Mouse (Mus musculus) forelimb bud, embryonic 11.5 days (tissue): Measurements from ENCODE around the gene Tnfrsf9.
A peak's percentile ranks its signal among the peaks of the same experiment; 100 is the strongest.
"Not testable (repeated sequence)": the region's sequence is repeated elsewhere in the genome, so short reads cannot be mapped to it uniquely, and the experiment has no call there.

Experiments used
- DNase-seq: peaks from one replicate; pipeline ENCODE4 v3.0.0-alpha.2; 2012; ENCODE audit warnings: low read depth, low spot score

Tnfrsf9 gene

DNA sequence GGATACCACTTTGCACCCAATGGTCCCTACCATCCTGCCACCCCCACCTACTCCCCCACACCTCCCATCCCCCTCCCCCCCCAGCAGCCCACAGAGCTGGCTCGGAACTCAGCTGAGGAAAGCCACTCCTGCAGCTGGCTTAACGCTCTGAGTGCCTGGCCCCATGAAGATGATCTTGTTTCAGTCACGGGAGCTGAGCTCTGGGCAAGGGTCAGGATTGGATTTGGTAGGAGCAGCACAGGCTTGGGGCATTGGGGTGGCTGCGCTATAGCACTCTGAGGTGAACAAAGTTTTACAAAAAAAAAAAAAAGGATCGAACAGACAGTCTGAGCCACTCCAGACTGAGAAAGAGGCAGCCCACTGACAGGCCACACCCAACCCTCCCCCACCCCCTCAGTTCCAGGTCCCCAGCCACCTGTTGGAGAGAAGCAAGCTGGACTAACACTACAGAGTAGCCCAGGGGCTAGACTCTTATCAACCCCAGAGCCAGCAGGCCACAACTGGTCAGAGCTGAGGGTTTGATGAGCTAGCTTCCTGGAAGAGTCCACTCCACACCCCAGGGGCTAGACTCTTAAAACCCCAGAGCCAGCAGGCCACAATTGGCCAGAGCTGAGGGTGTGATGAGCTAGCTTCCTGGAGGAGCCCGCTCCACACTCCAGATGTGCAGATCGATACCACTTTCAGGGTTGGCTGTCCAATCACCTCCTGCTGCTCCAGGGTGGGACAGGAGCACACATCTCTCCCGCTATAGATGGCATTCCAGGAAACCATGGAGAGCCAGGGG is 19.5 kb upstream of the Tnfrsf9 start:
- no peak for DNase-seq

DNA sequence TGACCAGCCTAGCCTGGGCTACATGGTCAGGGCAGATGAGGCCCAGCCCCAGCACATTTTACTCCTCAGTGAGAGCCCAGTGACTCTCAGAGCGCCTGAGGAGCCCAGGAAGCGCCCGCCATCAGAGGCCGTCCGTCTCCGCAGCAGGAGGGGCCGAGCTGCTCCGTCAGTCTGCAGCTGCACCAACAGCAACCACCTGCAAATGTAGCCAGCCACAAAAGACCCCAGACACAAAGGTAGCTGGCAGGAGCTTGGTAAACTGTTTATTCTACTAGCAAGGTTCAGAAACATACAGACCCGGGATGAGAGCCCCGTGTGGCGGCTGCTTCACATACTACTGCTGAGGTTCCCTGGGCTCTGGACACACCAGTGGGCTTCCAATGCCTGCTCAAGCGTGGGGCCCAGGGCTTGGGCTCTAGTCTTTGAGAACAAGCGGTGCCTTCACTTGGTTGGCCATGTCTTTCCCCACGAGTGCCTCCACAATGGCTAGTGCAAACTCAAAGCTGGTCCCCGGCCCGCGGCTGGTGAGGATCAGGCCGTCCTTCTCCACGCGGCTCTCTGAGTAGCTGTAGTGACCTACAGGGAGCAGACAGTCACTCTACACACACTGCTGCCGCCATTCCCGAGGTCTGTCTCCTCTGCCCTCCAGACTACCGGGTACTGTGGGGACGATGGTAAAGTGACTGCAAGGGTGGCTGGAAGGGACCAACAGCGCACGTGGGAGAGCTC is 17.3 kb upstream of the Tnfrsf9 start:
- DNase-seq, result no peak

DNA sequence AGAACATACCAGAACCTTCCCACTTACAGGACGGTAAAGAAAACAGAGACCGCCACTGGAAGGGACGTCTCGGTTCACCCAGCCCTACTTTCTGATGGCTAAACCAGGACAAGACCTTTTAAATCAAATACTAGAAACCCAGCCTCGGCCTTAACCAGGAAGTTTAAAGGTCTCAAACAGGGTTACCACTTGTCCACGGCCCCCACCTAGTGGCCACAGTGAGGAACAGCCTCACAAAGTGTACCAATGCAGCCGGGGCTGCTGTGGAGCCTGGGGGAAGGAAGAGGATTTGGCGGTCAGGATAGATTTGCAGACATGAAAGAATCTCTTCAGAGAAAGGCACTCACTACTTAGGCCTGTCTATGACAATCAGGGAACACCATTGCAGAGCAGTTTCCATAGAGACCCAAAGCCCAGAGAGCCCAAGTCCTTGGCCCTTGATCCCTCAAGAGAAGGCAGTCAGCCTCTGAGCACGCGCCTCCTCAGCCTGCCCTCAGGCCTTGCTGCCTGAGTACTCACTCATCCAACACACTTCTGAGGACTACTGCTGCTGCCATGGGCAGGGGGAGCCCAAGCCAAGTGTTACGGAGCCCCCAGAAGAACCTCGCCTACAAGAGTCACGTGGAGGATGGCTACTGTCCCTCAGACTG is 15.5 kb upstream of the Tnfrsf9 start:
- DNase-seq, result peak; percentile 68

DNA sequence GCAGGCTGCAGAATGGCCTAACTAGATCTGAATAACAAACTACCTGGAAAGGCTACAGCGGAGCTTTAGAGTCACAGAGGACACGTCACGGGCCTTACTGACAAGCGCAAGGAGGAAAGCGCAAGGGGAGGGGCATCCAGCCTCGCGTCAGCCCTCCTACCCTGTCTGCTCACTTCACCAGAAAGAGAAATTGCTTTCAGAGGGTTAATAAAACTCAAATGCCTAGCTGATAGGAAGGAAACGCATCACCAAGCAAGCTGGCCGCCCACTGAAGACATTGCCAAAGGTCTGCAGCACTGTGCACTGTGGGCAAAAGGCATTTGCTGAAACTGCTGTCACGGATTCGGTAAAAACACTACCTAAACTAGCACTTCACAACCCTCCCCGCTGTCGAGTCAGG is 13.9 kb upstream of the Tnfrsf9 start:
- DNase-seq, result no peak

DNA sequence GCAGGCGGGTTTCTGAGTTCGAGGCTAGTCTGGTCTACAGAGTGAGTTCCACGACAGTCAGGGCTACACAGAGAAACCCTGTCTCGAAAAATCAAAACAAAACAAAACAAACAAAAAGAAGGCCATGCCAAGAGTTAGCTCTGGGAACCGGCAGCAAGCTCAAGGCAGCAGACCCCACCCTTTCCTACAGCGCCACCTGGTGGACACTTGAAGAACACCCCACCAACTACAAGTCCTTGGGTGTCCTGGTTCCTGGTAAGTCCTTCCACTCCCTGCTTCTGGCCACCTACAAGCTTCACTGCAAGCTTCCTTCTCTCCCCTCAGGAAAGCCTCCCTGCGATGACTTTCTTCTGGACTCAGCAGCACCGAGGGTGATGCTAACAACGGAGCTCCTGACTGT is 12.7 kb upstream of the Tnfrsf9 start:
- DNase-seq, result peak; percentile 71

DNA sequence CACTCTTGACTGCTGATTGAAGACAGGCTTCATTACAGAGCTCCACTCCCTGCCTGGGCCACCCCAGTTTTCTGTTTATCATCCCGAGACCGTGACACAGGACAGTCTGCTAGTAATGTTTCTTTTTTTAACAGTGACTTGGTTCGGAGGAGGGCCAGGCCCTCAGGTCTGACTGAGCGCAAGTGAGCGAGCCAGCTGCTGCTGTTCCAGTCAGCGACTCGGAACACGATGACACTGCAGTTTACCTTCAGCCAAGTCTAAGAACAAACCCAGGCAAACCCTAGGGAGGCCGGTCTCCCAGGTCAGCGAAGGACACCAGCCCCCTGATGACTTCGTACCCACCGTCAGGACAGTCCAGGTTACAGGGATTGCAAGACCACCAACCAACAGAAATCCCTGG is 12.3 kb upstream of the Tnfrsf9 start:
- no peak for DNase-seq

DNA sequence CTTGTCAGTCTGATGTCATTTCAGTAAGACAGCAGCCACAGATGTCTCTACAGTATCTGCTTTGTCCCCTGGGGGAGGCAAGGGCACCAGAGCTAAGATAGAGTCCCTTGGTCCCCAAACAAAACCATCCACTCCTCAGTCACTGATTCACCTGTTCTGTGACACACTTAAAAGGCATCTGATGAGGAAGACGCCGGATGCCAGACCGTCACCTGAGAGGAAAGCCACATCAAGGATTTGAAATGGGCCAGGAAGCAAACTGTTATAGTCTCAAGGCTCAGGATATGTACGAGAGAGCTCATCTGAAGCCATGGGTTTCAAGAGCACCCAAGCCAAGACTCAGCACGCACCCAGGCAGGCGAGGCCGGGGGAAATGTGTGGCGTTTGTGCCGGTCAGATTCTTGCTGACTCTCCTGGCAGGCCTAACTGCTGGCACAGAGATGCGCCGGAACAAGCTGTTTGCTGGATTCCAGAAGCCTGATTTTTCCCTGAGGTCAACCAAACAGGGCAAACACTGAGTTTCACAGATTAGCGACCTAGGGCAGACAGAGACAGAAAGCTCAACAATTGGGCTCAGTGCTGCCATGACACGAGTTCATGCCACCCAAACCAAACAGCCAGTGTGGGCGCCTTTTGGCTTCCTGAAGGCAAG is 11.1 kb upstream of the Tnfrsf9 start:
- DNase-seq, result no peak

DNA sequence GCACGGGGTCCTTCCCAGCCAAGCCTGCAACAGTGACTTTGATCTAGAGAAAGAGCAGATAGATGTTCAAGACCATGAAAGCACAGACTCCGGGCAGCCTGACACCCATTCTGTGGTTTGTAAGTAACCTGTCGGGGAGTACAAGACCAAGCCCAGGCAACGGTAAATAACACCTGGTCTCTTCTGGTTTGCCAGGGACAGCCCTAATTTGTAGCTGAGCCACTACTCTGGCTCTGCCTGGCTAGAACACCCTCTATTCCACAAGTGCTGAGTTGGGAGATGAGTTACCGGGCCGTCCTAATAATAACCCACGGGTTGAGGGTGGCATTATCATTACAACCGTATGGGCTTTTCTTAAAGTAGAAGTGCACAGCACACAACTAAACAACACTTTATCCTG is 7.3 kb upstream of the Tnfrsf9 start:
- DNase-seq, result no peak

DNA sequence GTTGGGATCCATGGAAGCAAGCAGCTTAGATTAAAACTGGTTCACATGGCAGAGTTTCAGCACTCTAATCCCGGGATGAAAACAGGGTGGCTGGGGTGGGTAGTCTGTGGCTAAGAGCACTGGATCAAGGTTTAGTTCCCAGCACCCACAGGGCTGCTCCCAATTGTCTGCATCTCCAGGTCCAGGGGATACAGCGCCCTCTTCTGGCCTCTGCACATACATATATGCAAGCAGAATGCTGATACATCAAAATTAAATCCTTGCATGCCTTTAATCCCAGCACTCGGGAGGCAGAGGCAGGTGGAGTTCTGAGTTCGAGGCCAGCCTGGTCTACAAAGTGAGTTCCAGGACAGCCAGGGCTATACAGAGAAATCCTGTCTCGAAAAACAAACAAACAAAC is 5.8 kb upstream of the Tnfrsf9 start:
- DNase-seq, result not testable (repeated sequence)

DNA sequence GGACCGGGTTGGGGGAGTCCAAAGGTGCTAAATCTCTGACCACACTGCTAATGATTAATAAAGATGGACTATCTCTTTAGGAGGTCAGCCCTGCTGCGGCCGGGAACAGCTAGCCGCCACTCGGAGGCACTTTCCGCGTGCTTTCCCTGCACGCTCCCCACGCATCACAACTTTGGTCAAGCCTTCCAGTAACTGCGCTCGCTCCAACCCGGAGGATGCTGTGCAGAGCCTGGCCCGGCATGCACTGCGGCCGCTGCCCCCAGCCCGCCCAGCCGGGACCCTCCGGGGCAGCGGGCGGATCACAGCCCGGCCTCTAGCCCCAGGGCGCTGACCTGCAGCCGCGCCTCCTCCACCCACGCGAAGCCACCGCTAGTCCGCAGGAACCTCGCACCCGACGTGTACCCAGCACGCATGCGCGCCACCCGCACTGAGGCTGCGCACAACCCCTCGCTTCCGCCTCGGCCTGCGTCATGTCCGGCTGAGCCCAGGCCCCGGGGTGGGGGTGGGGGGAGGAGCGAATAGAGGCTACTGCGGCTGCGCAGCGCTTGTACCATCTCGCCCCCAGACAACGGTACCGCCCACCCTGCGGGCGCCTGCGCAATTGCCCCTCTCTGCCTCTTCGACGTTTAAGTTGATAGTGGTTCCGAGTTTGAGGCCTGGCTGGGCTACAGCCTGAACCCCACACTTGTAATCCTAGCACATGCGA is 4.8 kb upstream of the Tnfrsf9 start:
- DNase-seq, result peak; percentile 99

DNA sequence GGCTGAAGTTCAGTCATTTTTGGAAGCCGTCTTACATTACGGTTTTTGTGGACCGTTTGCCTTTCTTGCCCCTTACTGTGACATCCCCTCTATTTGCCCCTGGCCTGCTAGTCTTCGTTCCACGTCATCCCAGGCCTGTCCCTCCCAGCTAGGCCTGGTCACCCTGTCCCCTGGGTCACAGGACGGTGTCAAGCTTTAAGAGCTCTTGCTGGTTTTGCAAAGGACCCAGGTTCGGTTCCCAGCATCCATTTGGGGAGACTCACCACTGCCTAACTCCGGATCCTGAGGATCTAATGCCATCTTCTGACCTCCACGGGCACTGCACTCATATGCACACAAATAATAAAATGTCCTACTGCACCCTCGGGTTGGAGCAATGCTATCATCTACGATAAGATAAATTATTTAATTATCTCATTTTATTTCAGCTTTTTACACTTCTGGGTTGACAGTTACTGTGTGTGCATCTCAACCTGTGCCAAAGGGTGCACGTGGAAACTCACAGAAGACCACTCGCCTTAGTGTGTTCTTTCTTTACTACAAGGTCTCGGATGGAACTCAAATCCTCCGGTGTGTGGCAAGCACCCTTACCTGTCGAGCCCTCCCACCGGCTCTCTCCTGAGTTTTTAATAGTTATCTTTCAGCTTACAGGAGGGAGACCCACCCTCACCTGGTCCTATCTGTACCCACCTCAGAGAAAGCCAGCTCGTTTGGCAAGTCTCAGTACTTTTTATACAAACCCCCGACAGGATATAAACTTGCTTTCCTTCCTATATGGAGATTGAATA is 4.0 kb upstream of the Tnfrsf9 start:
- no peak for DNase-seq

DNA sequence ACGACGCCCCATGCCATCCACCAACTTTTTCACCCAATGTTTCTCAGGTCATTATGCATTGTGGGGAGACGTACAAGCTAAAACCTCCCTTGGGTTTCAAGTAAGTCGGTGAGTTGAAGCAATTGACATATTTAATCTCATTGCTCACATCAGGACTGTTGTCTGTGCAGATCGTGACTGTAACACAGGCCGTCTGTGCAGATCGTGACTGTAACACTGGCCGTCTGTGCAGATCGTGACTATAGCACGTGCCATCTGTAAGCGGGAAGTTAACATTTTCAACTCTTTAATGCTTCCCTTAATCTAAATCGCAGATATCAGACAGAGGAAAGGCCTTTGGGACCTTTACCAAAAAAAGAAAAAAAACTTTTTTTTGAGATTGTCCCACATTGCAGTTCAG is 619 bp upstream of the Tnfrsf9 start:
- DNase-seq, result no peak

DNA sequence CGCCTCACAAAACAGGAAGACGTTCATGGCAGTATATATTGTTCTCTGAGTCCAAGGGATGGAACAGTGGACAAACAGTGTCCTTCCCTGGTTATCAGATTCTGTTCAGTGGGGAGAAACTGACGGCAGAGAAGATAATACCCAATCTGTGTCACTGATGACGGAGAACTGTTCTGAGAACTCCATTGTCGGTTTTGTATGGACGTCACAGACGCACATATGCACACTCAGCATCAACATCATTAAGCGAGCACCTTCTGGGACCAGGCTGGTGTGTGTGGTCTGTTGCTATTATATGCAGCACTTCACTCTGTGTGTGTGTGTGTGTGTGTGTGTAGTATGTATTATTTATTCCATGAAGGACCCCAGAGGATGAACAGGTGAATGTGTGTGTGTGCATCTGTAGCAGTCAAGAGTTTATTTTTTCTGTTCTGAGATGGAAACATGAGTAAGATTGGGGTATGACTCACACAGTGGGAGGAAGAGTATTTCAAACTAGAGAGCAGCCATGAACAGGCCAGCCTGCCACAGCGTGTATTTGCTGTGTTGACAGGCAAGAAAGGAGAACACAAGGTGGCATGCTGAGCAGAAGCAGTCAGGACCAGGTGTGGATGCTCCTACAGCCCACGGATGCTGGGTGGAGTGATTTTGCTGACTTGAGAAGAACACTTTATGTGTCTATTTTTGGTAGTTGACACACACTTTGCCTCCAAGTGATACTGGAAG is 982 bp downstream of the Tnfrsf9 start:
- DNase-seq, result no peak

DNA sequence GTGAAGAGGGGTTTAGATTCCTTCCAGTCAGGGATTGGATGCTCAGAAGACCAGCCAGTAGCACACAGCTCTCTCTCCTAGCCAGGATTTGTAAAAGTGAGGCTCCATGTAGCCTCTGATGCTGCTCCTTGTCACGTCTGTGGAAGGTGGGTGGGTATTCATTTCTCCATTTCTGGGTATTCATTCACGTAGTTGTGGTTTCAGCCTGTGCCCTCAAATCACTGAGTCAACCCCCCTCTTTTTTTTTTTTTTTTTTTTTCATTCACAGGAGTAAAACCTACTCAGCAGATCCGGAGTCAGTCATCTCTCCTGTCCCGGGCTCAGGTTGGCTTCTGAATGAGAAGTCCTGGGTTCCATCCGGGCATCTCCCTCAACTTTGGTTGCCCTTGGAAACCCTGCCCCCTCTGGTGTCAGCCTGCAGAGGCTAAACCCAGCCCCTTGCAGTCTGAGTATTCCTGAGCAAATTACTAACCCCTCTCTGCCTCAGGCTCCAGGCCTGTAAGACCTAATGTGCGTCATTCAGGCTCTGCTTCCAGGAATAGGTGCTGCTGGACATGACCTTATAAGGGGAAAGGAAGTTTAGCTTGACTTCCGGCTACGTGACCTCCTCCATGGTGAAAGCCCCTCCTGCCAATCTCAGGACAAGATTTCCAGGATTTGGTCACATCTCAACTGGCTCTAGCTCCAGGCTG is 3.1 kb downstream of the Tnfrsf9 start:
- no peak for DNase-seq

DNA sequence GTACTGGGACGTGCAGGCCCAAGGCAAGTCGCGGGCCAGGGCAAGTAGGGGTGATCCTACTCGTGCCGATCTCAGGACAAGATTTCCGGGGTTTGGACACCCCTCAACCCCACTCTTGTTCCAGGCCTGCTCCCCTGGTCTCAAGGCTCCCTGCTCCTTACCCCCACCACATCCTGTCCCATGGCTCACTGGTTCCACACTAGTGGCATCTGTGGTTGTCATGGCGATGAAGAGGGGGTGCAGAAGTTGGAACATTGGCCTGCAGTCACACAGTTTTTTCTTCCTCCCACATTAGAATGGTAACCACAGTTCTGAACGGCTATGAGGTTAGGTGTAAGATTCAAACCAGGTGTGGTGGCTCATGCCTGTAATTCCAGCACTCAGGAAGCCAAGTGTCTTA is 6.8 kb downstream of the Tnfrsf9 start:
- no peak for DNase-seq

DNA sequence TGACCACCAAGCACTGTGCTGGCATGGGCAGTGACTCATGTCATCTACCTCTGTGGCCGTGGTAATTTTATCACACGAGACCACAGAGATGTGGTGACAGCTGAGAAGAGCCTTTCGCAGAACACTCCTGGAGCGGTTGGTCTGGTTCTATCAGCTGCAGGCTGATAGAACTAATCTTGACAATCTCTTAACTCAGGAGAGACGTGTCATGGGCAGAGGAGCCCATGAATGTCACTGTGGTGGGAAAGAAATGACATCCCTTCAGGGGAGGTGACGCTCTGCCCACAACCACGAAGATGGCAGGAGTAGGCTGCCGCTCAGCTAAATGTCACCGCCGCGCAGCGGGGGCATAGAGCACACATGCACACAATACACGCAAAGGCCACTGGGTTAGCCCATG is 9.9 kb downstream of the Tnfrsf9 start:
- DNase-seq, result no peak

DNA sequence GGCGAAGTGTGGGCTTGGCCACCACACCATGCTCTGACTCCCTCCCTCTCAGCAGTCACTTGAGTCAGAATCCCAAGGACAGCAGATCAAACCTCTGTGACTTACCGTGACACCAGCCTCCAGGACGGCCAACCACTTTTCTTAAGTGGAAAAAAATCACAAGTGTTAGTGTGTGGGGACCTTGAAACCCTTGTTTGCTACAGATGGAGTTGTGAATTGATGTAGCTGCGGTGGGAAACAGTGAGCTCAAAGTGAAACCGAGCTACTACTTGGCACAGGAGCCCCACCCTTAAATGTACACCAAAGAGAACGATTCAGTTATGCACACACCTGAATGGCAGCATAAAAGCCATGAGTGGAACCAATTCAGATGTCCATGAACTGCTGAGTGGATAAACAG is 10.6 kb downstream of the Tnfrsf9 start:
- DNase-seq, result no peak

DNA sequence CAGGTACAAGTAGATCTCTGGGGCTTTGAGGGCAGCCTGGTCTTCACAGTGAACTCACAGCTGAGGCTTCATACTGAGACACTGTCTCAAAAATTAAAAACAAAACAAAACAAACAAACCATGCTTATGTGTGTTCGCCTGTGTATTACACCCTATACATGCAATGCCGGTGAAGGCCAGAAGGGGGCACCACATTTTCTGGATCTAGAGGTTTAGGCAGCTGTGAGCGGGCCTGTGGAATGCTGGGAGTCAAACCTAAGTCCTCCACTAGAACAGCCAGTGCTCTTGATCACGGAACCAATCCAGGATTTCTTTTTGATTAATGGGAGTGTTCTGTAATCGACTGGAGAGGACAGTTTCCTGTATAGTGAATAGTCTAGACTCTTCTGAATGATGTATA is 11.6 kb downstream of the Tnfrsf9 start:
- no peak for DNase-seq

DNA sequence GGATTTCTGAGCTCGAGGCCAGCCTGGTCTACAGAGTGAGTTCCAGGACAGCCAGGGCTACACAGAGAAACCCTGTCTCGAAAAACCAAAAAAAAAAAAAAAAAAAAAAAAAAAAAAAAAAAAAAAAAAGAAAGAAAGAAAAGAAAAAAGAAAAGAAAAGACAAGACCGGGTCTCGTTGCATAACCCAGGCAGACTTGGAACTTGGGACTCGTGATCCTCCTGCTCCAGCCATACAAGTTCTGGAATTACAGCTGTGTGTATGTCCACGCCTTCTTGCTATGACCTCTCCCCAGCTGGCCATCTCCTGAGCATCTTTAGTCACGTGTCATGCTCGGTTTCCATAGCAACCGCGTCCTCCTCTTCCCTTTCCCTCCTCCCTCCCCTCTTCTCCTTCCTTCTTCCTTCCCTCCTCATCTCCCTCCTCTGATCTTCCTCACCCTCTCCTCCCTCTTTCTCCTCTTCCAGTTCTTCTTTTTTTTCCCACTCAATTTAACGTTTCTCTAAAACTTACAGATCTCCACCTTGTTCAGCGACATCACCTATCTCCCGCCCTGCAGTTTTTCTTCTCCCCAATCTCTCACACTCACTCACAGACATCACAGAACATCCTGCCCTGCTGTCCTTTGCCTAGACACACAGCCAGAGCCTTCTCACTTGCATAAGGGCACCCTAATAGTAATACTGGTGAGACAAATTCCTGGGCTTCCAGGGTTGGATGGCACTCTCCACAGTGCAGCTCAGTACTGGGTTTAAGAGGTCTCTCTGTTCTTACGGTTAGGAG is 12.8 kb downstream of the Tnfrsf9 start:
- DNase-seq, result peak; percentile 16
